Mouse (Mus musculus) inflammation-experienced regulatory T-cells, adult 6 months (primary cell): ENCODE data around the gene Il21. TPM values are rescaled to one million over a fixed set of nuclear protein-coding genes. Genes with fewer than 3 reads are reported as not detected.
A peak's percentile ranks its signal among the peaks of the same experiment; 100 is the strongest.

ENCODE experiments used
- ATAC-seq: one replicate; pipeline ENCODE4 v1.8.0; 2017
- polyA plus RNA-seq, 3 experiments: library from polyadenylated mRNA; unstranded; fragments of 100-300 nt; shearing (Covaris generic); gene quantifications; one replicate each; pipeline ENCODE4 v1.2.1; 2017

The Il21 gene
- polyA plus RNA-seq, 3 experiments from 2014 or later = 3.7 to 11.3 (median 6.7) TPM

DNA sequence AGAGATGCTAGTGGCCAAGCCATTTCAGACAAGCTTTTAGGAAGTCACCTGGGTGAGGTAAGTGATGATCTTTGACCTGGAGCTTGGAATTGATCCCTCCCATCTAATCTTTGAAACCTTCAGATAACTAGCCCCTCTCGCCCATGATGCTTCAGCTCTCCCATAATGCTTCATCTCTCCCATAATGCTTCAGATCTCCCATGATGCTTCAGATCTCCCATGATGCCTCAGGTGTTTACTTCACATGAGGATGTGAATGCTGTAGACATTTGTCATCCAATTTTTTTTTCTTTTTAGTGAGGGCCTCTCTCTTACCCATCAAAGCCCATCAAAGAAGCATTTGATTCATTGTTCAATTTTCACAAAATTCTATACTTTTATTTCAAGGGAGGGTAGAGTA lies 46.9 kb downstream of the Il21 start:
- ATAC-seq = no peak

DNA sequence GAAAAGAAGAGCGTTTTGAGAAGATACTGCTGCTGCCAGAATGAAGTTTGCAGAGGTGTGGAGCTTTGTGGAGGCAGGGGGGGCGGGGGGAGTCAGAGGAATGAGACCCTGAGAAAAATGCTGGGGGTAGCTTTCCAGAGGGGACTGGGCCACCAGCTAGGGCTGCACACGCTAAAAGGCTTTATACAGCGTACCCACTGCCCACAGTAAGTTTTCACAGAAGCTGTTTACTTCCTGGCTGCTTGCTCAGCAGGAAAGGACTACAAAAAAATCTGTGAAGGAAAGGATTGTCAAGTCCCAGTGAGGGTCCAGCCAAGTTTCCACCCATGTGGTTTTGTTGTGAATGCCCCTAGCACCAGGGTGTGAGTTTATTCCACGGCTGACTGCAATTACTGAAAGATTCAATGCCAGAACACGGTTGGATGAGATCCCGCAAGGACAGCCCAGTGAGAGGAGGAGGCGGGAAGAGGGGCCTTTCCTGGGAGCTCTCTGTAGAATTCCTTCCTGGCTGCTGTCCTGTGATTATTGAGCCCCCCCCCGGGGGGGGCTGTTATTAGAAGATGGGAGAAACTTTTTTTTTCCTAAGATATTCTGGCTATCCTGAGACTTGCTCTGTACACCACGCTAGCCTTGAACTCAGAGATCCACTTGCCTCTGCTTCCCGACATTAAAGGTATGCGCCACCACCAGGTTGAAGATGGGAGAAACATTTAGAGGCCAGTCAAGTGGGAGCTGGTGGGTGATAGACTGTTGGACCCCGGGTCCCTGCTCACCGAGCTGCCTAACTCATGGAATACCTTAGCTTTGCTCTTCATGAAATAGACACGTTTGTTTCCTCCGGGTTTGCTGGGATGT lies 49.8 kb downstream of the Il21 start:
- ATAC-seq = no peak

DNA sequence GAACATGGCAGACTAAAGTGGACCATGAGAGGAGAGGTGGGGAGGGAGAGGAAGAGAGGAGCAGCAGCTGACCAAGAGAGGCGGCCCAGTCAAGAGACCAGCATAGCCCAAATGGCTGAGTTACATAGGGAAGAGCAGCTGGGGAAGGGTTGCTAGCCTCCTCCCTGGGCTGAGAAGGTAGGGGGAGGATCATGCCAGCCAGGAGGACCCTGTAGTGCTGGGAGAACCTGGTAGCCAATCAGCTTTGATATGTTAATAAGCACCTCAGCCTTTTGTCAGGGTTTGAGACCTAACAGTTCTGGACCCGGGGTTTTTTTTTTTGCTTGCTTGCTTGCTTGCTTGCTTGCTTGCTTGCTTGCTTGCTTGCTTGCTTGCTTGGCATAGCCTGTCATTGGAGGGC lies 51.4 kb downstream of the Il21 start:
- ATAC-seq = no peak

DNA sequence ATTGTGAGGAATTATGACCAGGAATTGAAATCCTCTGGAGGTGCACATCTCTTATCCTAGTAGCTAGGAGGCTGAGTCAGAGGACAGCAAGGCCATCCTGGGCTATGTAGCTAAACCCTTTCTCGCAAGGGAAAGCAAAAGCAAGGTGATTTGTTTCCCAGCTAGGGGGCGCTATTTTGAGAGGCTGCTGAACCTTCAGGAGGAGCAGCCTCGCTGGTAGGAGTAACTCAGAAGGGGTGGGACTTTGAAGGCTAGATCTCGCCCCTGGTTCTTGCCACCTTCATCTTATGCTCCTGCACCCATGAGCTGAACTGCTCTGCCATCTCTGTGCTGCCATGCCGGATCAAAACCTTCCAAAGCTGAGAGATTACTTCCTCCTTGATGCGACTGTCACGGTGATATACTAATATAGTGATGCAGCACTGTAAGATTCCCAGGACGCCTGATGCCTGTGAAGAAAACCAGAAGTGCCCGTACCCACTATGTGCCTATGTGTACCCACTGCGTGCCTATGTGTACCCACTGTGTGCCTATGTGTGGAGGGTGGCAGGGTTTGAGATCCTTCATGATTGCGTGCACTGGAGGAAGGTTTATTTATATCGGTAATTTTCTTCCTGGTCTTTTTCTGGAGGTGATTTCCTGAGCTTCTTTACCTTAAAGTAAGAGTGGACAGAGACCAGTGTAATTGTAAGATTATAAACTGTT lies 52.2 kb downstream of the Il21 start:
- ATAC-seq = no peak

DNA sequence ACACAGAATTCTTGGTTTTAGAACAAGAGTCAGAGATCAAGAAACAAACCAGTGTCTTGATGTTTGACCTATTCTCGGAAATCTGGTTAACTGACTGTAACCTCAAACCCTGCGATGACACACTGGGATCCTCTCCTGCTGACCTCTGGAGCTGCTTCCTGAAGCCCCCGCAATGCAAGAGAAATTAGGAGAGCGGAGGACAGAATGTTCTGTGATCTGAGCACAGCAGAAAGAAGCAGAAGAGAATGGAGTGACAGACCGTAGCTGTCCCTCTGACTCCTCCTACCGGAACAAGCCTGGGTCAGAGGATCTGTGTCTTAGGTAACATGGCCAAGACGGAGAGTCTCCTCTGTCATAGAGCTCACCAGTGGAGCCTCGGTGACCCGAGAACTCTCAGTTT lies 53.0 kb downstream of the Il21 start:
- ATAC-seq = no peak

DNA sequence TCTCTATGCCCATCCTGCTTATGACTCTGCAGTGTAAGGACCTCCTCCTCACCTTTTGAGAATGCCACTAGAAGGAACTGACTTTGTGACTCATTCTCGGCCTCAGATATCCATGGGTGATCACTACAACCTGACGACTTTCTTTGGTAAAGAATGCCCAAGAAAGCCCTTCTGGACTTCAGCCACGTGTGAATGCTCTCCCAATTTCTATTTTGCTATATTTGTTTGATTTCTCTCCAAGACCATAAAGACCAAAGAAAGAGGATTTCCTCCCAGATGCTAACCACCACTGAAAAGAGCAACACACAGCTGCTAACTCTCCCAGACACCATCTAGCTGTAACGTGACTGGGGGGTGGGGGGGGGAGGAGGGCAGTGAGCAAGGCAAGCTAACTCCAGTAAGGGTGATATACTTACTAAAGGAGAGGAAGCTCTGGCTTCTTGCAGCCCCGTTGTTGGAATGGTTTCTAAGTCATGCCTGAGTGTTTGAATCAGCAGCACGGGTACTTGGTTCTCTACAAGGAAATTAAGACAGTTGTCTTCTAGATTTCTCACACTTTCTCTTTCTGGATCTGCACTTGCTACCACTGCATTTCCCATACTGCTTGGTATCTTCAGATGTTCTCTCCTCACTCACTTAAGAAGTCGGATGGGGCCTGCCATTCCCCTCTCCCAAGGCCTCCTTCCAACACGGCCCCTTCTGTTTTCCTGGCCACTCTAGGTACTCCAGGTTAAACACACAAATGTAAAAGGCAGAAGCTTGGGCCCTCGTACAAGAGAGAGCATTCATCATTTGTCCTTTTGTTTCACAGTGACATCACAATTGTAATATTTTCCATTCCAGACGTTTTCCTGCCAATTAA lies 57.5 kb downstream of the Il21 start:
- ATAC-seq = no peak

DNA sequence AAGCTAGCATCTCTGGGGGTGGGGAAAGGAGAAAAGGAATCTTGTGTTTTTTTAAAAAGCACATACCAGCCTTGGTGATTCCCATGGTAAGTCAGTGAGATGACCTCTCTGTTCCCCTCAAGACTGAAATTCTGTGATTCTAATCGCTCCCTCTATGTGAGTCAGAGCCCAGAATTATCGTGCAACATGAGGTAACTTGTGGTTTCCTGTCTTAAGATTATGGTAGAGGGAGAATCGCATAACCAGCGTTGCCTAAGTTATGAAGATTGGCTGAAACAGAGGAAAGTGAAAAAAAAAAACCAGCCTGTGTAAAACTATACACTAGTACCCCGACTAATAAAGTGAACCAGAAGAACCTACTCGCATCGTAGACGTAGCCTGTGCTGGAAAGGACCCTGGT lies 59.2 kb downstream of the Il21 start:
- ATAC-seq = peak; percentile 88

Other genes with a start within 250 kb of the Il21 start
- not detected for gene Adad1, start 169.1 kb downstream of the Il21 start, polyA plus RNA-seq
- 1 to 10 TPM; 1.5 to 3.3 (median 1.6) TPM for gene Il2, start 106.7 kb downstream of the Il21 start, polyA plus RNA-seq
- gene Bbs12, start 79.9 kb upstream of the Il21 start, polyA plus RNA-seq = 1 to 10 TPM; 4.4 to 7.7 (median 7.7) TPM
- 1 to 10 TPM in 2 of 3 experiments, not detected in 1; 1.1 to 1.5 TPM for gene Cetn4, start 80.1 kb upstream of the Il21 start, polyA plus RNA-seq
- 1 to 10 TPM; 1.5 to 2.6 (median 1.9) TPM for gene Fgf2, start 115.7 kb upstream of the Il21 start, polyA plus RNA-seq
- 10 to 100 TPM; 21.3 to 27.3 (median 26.5) TPM for gene Spata5, start 187.3 kb upstream of the Il21 start, polyA plus RNA-seq
- gene Nudt6, start 187.6 kb upstream of the Il21 start, polyA plus RNA-seq = 10 to 100 TPM in 2 of 3 experiments, 1 to 10 TPM in 1; 9.8 to 19.2 (median 14.1) TPM